Mouse (Mus musculus): Measurements from ENCODE around the gene Mcl1. TPM values are rescaled to one million over a fixed set of nuclear protein-coding genes. Genes with fewer than 3 reads are reported as not detected.
A peak's percentile ranks its signal among the peaks of the same experiment; 100 is the strongest.
"Not testable (repeated sequence)": the region's sequence is repeated elsewhere in the genome, so short reads cannot be mapped to it uniquely, and the experiment has no call there.

Gene Mcl1
- polyA plus RNA-seq, 1 experiment = 31.9 TPM

DNA sequence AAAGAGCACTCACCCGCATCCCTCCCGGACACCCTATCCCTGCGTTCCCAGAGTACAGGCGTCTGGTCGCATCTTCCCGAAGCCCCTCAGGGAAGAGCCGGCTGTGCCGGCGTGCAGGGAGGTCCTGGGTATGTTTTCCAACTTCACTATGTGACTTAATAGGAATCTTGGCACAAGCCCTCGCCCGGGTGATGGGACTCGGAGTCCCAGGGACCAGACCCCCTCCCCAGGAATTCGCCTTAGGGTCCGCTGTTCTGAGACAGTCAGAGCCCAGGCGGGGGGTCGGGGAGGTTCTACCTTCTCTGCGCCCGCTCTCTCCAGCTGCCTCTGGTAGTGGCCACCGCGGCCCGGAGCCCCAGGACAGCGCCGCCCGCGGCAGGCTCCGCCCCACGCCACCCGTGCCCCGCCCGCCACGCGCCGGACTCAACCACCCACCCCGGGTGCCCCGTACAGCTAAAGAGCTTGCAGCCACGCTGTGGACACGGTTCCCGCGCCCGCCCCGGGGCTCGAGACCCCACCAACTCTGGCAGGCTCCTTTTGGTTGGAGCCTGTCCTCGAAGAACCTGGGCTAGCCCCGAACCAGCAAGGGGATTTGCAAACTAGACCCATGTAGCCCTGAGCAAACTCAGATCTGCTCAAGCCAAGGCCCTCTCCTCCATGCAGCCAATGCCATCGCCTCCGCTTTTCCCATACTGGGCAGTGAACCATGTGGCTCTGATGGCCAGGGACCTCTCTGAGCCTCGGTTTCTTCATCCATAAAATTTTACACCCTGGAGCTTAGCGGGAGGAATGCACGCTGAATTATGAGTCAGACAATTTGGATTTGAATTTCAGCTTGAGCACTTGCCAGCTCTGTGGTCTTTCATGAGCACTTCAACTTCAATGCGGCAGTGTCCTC lies 29.2 kb downstream of the Mcl1 start, which contains the start of gene Adamtsl4:
Adamtsl4 (minus strand) TSS at position 394 of the 898 bp plus-strand sequence.
- TF ChIP-seq POLR2A (IDR thresholded peaks at IDR 0.05; ENCODE audit: low read depth, low read length) = no peak
- no peak for TF ChIP-seq CTCF (conservative IDR thresholded peaks at IDR 0.05; ENCODE audit: insufficient read depth, insufficient read length, low read depth, low read length)
- WGBS = 4% methylated on average over 50 of the region's 50 CpGs
- Histone ChIP-seq H3K36me3 (ENCODE audit: control insufficient read depth, insufficient read depth, low read length) (no peaks in the 10 kb centered on the region), H3K27ac (ENCODE audit: insufficient read depth, low read depth, low read length) (peak within 1 kb of the TSS; percentile 49), H3K4me1 (ENCODE audit: control insufficient read depth, insufficient read depth, low read length) (no peaks in the 10 kb centered on the region; the same call in 1 of the 2 replicates), H3K27me3 (replicated peaks; ENCODE audit: control insufficient read depth, insufficient read depth, low read length) (no peaks in the 10 kb centered on the region), H3K4me3 (ENCODE audit: insufficient read depth, low read depth, low read length) (peak within 1 kb of the TSS; percentile 49)
- DNase-seq = peak; percentile 74

DNA sequence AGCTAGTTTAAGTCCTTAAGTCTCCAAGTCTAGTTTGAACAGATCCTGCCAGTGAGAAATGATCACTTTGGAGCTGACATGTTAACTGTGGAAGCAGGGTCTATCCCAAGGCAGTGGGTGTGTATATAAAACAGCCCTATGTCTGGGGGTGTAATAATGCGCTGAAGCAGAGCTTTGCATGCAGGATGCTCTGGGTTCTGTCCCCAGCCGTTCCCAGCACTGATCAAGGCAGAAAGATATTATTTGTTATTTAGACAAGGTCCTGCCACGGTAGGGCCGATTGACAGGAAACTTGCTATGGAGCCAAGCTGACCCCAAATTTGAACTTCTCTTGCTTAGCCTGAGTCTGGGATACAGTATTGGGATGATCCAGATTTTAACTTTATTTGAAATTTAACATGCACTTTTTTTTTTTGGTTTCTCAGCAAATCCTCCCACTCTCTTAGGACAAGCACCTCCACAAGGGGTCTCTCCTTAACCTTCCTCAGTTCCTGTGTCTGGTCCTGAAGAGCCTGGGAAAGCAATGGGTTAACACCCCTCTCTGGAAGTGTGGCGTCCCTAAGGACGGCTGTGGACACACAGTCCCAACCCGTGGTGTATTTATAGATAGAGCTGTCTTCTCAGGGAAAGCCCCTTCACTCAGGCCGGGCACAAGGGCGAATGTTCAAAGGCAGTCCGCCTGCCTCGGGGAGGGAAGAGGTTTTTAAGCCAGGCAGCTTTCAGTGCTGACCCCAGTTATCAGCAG lies 30.8 kb downstream of the Mcl1 start:
- WGBS = 56% methylated on average over 11 of the region's 11 CpGs
- no peaks in the 10 kb centered on the region for H3K36me3 ChIP-seq (ENCODE audit: control insufficient read depth, insufficient read depth, low read length)
- no peak overlapping the region for H3K4me3 ChIP-seq (ENCODE audit: insufficient read depth, low read depth, low read length)
- no peaks in the 10 kb centered on the region for H3K27me3 ChIP-seq (replicated peaks; ENCODE audit: control insufficient read depth, insufficient read depth, low read length)
- no peak overlapping the region for H3K27ac ChIP-seq (ENCODE audit: insufficient read depth, low read depth, low read length)
- TF ChIP-seq POLR2A (IDR thresholded peaks at IDR 0.05; ENCODE audit: low read depth, low read length) (no peak), CTCF (conservative IDR thresholded peaks at IDR 0.05; ENCODE audit: insufficient read depth, insufficient read length, low read depth, low read length) (no peak)
- DNase-seq = no peak
- H3K4me1 ChIP-seq (ENCODE audit: control insufficient read depth, insufficient read depth, low read length) = peaks cover 9% of the 10 kb centered on the region; the same call in 1 of the 2 replicates

- no peak for TF ChIP-seq POLR2A (IDR thresholded peaks at IDR 0.05; ENCODE audit: low read depth, low read length)
- no peak for TF ChIP-seq CTCF (conservative IDR thresholded peaks at IDR 0.05; ENCODE audit: insufficient read depth, insufficient read length, low read depth, low read length)
- Histone ChIP-seq H3K36me3 (ENCODE audit: control insufficient read depth, insufficient read depth, low read length) (no peaks in the 10 kb centered on the region), H3K27ac (ENCODE audit: insufficient read depth, low read depth, low read length) (no peak overlapping the region), H3K27me3 (replicated peaks; ENCODE audit: control insufficient read depth, insufficient read depth, low read length) (no peaks in the 10 kb centered on the region), H3K4me1 (ENCODE audit: control insufficient read depth, insufficient read depth, low read length) (peaks cover 9% of the 10 kb centered on the region; the same call in 1 of the 2 replicates), H3K4me3 (ENCODE audit: insufficient read depth, low read depth, low read length) (no peak overlapping the region)
- DNase-seq = no peak
- 44% methylated on average over 2 of the region's 2 CpGs for WGBS
Measured at GRCm38 (mm10) chr3:95689940-95690339, 31.4 kb downstream of the Mcl1 start.

- not testable (repeated sequence) for H3K27ac ChIP-seq (ENCODE audit: insufficient read depth, low read depth, low read length); DNase-seq; H3K4me3 ChIP-seq (ENCODE audit: insufficient read depth, low read depth, low read length); H3K27me3 ChIP-seq (replicated peaks; ENCODE audit: control insufficient read depth, insufficient read depth, low read length); H3K4me1 ChIP-seq (ENCODE audit: control insufficient read depth, insufficient read depth, low read length); H3K36me3 ChIP-seq (ENCODE audit: control insufficient read depth, insufficient read depth, low read length)
- WGBS = 88% methylated on average over 2 of the region's 2 CpGs
Measured at GRCm38 (mm10) chr3:95690552-95690951, 32.0 kb downstream of the Mcl1 start.

- WGBS = 88% methylated on average over 6 of the region's 6 CpGs
- Histone ChIP-seq H3K36me3 (ENCODE audit: control insufficient read depth, insufficient read depth, low read length) (no peaks in the 10 kb centered on the region), H3K4me1 (ENCODE audit: control insufficient read depth, insufficient read depth, low read length) (peaks cover 13% of the 10 kb centered on the region; the same call in 1 of the 2 replicates), H3K27ac (ENCODE audit: insufficient read depth, low read depth, low read length) (no peak overlapping the region), H3K4me3 (ENCODE audit: insufficient read depth, low read depth, low read length) (no peak overlapping the region), H3K27me3 (replicated peaks; ENCODE audit: control insufficient read depth, insufficient read depth, low read length) (no peaks in the 10 kb centered on the region)
- no peak for DNase-seq
- TF ChIP-seq CTCF (conservative IDR thresholded peaks at IDR 0.05; ENCODE audit: insufficient read depth, insufficient read length, low read depth, low read length) (no peak), POLR2A (IDR thresholded peaks at IDR 0.05; ENCODE audit: low read depth, low read length) (no peak)
Measured at GRCm38 (mm10) chr3:95692677-95693076, 34.1 kb downstream of the Mcl1 start.

DNA sequence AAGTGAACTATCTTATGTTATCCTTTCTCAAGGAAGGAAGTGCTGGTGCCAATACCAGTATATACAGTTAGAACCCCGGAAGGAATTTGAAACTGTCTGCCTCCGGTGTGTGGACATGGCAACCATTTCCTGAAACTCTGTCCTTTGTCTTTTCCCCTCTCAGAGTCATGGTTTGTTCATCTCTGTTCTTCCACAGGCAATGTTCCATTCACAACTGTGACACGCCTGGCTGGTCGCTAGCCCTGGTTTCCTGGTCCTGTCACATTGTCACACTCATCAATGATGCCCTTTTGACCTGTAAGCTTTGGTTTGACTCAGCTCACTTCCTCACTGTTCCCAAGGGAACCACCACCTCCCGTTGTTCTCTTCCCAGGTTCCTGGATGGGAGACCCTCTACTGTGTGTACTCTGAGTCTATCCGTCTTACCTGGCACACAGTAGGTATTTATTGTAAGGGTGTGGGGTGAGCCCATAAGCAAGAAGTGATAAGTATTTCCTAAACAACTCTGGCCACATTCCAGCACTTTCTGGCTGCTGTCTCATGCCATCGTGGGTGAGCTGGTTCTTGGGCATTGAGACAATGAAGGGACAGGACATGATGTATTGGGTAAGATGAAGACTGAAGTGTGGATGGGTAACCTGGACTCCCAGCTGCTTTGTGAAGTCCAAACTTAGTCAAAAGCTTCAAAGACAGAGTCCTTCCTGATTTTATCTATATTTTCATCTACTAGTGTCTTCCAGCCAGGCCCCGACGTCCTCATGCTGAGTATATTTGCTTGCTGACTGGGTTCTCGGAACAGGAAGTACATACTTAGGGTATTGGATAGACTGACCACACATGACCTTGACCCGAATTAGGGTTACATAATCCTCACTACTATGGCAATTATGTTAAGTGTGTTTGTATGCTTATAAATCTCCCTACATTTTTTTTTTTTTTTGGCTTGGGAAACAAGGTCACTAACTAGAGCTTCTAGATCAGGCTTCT lies 35.5 kb downstream of the Mcl1 start:
- Histone ChIP-seq H3K4me1 (ENCODE audit: control insufficient read depth, insufficient read depth, low read length) (peaks cover 13% of the 10 kb centered on the region; the same call in 1 of the 2 replicates), H3K4me3 (ENCODE audit: insufficient read depth, low read depth, low read length) (no peak overlapping the region), H3K27ac (ENCODE audit: insufficient read depth, low read depth, low read length) (peak overlapping the region; percentile 47; the same call in 1 of the 2 replicates), H3K27me3 (replicated peaks; ENCODE audit: control insufficient read depth, insufficient read depth, low read length) (no peaks in the 10 kb centered on the region), H3K36me3 (ENCODE audit: control insufficient read depth, insufficient read depth, low read length) (no peaks in the 10 kb centered on the region)
- WGBS = 54% methylated on average over 11 of the region's 11 CpGs
- TF ChIP-seq CTCF (conservative IDR thresholded peaks at IDR 0.05; ENCODE audit: insufficient read depth, insufficient read length, low read depth, low read length) = no peak
- no peak for TF ChIP-seq POLR2A (IDR thresholded peaks at IDR 0.05; ENCODE audit: low read depth, low read length)
- peak; percentile 77 for DNase-seq
